Mouse (Mus musculus): ENCODE measurements around the gene Prr15l.

Gene Prr15l

GRCm38 (mm10) chr11:96947849-96948248, 19.9 kb downstream of the Prr15l start:
- DNase-seq (ENCODE audit: low spot score) = no peak

GRCm38 (mm10) chr11:96950767-96951166, 22.9 kb downstream of the Prr15l start:
- no peak for DNase-seq (ENCODE audit: low spot score)

GRCm38 (mm10) chr11:96952426-96952825, 24.5 kb downstream of the Prr15l start:
- DNase-seq (ENCODE audit: low spot score) = no peak

GRCm38 (mm10) chr11:96952896-96953295, 25.0 kb downstream of the Prr15l start:
- DNase-seq (ENCODE audit: low spot score) = no peak

GRCm38 (mm10) chr11:96955094-96955493, 27.2 kb downstream of the Prr15l start:
- no peak for DNase-seq (ENCODE audit: low spot score)

GRCm38 (mm10) chr11:96956009-96956724, 28.3 kb downstream of the Prr15l start:
- peak; percentile 42 for DNase-seq (ENCODE audit: low spot score)

GRCm38 (mm10) chr11:96957061-96957805, 29.3 kb downstream of the Prr15l start:
- no peak for DNase-seq (ENCODE audit: low spot score)

GRCm38 (mm10) chr11:96963580-96963979, 35.7 kb downstream of the Prr15l start:
- peak; percentile 92 for DNase-seq (ENCODE audit: low spot score)

GRCm38 (mm10) chr11:96966172-96966571, 38.3 kb downstream of the Prr15l start:
- DNase-seq (ENCODE audit: low spot score) = no peak

GRCm38 (mm10) chr11:96966914-96967543, 39.1 kb downstream of the Prr15l start:
- DNase-seq (ENCODE audit: low spot score) = no peak

GRCm38 (mm10) chr11:96967544-96968269, 39.8 kb downstream of the Prr15l start:
- DNase-seq (ENCODE audit: low spot score) = no peak

- DNase-seq (ENCODE audit: low spot score) = no peak
These were observed 40.6 kb downstream of the Prr15l start for GRCm38 (mm10) chr11:96968476-96968875.

- no peak for DNase-seq (ENCODE audit: low spot score)
These were observed 41.4 kb downstream of the Prr15l start for GRCm38 (mm10) chr11:96969280-96969722.

GRCm38 (mm10) chr11:96969746-96970145, 41.8 kb downstream of the Prr15l start:
- no peak for DNase-seq (ENCODE audit: low spot score)

GRCm38 (mm10) chr11:96970341-96970740, 42.4 kb downstream of the Prr15l start:
- no peak for DNase-seq (ENCODE audit: low spot score)

GRCm38 (mm10) chr11:96972906-96973305, 45.0 kb downstream of the Prr15l start:
- no peak for DNase-seq (ENCODE audit: low spot score)

GRCm38 (mm10) chr11:96973426-96973964, 45.6 kb downstream of the Prr15l start:
- DNase-seq (ENCODE audit: low spot score) = no peak

- no peak for DNase-seq (ENCODE audit: low spot score)
These were observed 46.9 kb downstream of the Prr15l start for GRCm38 (mm10) chr11:96974813-96975212.

GRCm38 (mm10) chr11:96975511-96976378, 47.8 kb downstream of the Prr15l start:
- DNase-seq (ENCODE audit: low spot score) = no peak

- DNase-seq (ENCODE audit: low spot score) = no peak
These were observed 48.4 kb downstream of the Prr15l start for GRCm38 (mm10) chr11:96976379-96976687.
